Comparison of ENCODE assay signal across 8 mouse cellular contexts in the genomic region with DNA sequence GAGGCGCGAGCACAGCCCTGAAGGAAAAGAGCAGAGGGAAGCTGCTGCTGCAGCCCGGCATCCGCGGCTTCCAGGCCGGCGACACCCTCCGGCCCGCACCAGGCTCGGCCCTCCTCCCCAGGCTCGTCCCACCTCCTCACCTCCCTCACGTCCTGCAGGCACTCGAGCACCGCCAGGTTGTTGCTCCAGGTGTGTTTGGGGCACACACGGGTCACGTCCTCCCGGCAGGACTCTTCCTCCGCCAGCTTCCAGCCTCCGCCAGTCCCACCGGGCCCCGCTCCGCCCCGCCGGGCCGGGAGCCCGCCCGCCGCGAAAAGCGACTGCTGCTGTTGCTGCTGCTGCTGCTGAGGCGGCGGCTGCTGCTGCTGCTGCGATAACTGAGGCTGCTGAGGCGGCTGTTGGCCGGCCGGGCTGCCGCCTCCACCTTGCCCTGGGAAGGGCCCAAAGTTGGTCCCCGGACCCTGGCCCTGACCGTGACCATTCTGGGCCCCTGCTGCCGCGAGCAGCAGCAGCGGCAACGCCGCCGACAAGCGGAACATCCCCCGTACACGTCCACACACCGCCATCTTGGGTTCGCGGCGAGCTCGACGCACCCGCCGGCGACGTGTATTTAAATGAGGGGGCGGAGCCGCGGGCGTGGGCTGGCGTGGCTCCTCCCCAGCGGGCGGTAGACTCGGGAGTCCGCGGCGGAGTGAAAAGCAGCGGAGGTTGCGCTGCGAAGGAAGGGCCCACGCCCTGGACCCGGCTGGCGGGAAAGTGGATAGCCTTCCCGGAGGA. TPM values are rescaled to one million over a fixed set of nuclear protein-coding genes. Genes with fewer than 3 reads are reported as not detected.
DNase-seq lines count a peak whose midpoint lies in the region; ATAC-seq and TF ChIP-seq lines count a peak whose summit lies in the region.

Glg1 (minus strand) TSS at position 586 of the 777 bp plus-strand sequence.

- H3K27ac ChIP-seq in hindbrain, embryonic 13.5 days, result peak within 1 kb of the TSS; percentile 99

- POLR2A ChIA-PET in Patski (lab: Charles Lee), result interaction anchor here (0.8 kb wide), 1 partner anchor 16 kb away, joined by 3 read pairs; no protein-coding TSS in a partner anchor

- H3K27me3 ChIP-seq in Patski, result no peaks in the 10 kb centered on the region
- no peaks in the 10 kb centered on the region for H3K27me3 ChIP-seq in hindbrain, embryonic 13.5 days

- H3K4me2 ChIP-seq in hindbrain, embryonic 13.5 days, result peak within 1 kb of the TSS; percentile 63

- WGBS in hindbrain, embryonic 13.5 days, result under 1% methylated on average over 73 of the region's 76 CpGs

- CTCF ChIA-PET in Patski (lab: Charles Lee), result interaction anchor here (2.3 kb wide), 1 partner anchor 12 kb away, joined by 8 read pairs; no protein-coding TSS in a partner anchor

- peak; percentile 56 for DNase-seq in Patski (ENCODE audit: low read depth, low spot score)
- DNase-seq in cerebellum, postnatal 14 days, result peak; percentile 97
- DNase-seq in frontal cortex, postnatal 14 days (ENCODE audit: low spot score in 2 of 2), result peak; percentile 77 to 86
- DNase-seq in layer of hippocampus, postnatal 25 days (ENCODE audit: extremely low spot score in 1 of 2, low spot score in 1 of 2), result peak; percentile 87 to 94
- peak; percentile 94 for DNase-seq in lung, postnatal 25 days (ENCODE audit: low spot score)
- peak; percentile 94 for DNase-seq in retina, embryonic 14.5 days (ENCODE audit: low spot score)
- DNase-seq in thymus, postnatal 4 days, result peak; percentile 97

- peak within 1 kb of the TSS; percentile 94 for H3K9ac ChIP-seq in hindbrain, embryonic 13.5 days

- peak within 1 kb of the TSS; percentile 91 for H3K4me3 ChIP-seq in hindbrain, embryonic 13.5 days

- peak; percentile 83 for ATAC-seq in Patski
- peak; percentile 94 for ATAC-seq in hindbrain, embryonic 13.5 days (ENCODE audit: low FRiP score)

- H3K9me3 ChIP-seq in hindbrain, embryonic 13.5 days, result no peaks in the 10 kb centered on the region

- no peaks in the 10 kb centered on the region for H3K36me3 ChIP-seq in hindbrain, embryonic 13.5 days

- H3K4me1 ChIP-seq in hindbrain, embryonic 13.5 days (replicated peaks), result peaks cover 14% of the 10 kb centered on the region

- TF ChIP-seq CTCF in Patski (IDR thresholded peaks at IDR 0.05), result no peak

- in situ Hi-C loops in Patski (cut with MboI; ENCODE audit: low pct_unique_long_range_greater_than_20kb), result loop anchor here (10.0 kb wide), 1 partner anchor 104 kb away; no protein-coding TSS in a partner anchor

RNA-seq across cellular contexts. Expression of gene Glg1, which starts in this region (rescaled TPM):
- polyA plus RNA-seq in Patski (2021), result 137 TPM
- polyA plus RNA-seq in hindbrain, embryonic 13.5 days (2015; fragmentation: Nextera tagmentation; extraction: Ambion mirVana), result 66.7 and 68.6 TPM in 2 replicates
- total RNA-seq in layer of hippocampus, postnatal 25 days (2021), result 100 to 1,000 TPM; 141 to 143 TPM

Comparison
In these comparisons a context has a peak if more than half of its experiments do, and no peak if none do; other contexts are left out.
1. Peak in every context shown above with its lines: DNase-seq, ATAC-seq, H3K4me3 ChIP-seq and H3K27ac ChIP-seq.